Mouse (Mus musculus) stomach, embryonic 16.5 days (tissue): ENCODE results near the gene Rps16. TPM values are rescaled to one million over a fixed set of nuclear protein-coding genes. Genes with fewer than 3 reads are reported as not detected.

Experiments used
- ATAC-seq: fragments of 200-750 bp; cut with Nextera tagmentation; 2 replicates; pipeline ENCODE4 v1.8.0; 2017; ENCODE audit warnings: moderate number of reproducible peaks, moderate TSS enrichment; ENCODE audit not compliant: insufficient read depth, low FRiP score
- H3K27ac ChIP-seq: fragments of 300-500 bp; sonication (generic); 2 replicates; pipeline ENCODE4 v1.5.1; 2014; ENCODE audit warnings: low read length
- H3K27me3 ChIP-seq: fragments of 300-500 bp; sonication (generic); 2 replicates; pipeline ENCODE4 v1.6.1; 2014; ENCODE audit warnings: low read length, control low read depth, mixed read lengths; ENCODE audit not compliant: control insufficient read depth, insufficient read depth
- H3K36me3 ChIP-seq: fragments of 300-500 bp; sonication (generic); 2 replicates; pipeline ENCODE4 v1.6.1; 2014; ENCODE audit warnings: low read length; ENCODE audit not compliant: control insufficient read depth, insufficient read depth
- H3K4me1 ChIP-seq: fragments of 300-500 bp; sonication (generic); 2 replicates; pipeline ENCODE4 v1.6.1; 2014; ENCODE audit warnings: low read length, control low read depth, mixed read lengths; ENCODE audit not compliant: control insufficient read depth, insufficient read depth
- H3K4me2 ChIP-seq: fragments of 300-500 bp; sonication (generic); 2 replicates; pipeline ENCODE4 v1.6.1; 2014; ENCODE audit warnings: low read depth, low read length, mixed read lengths
- H3K4me3 ChIP-seq: fragments of 300-500 bp; sonication (generic); replicated peaks from 2 replicates; pipeline ENCODE4 v1.5.1; 2014; ENCODE audit warnings: mild to moderate bottlenecking, low read length
- H3K9ac ChIP-seq: fragments of 300-500 bp; sonication (generic); 2 replicates; pipeline ENCODE4 v1.6.1; 2014; ENCODE audit warnings: low read length
- H3K9me3 ChIP-seq: fragments of 300-500 bp; sonication (generic); replicated peaks from 2 replicates; pipeline ENCODE4 v1.6.1; 2016; ENCODE audit warnings: low read length, control low read depth; ENCODE audit not compliant: control insufficient read depth
- WGBS: fragments of 180-500 bp; shearing (Covaris S2); extraction: QIAGEN DNeasy Blood & Tissue Kit; methylation state at CpG from one replicate; pipeline ENCODE4 v1.1.7; 2014; 5-methylcytosine and 5-hydroxymethylcytosine counted together
- polyA plus RNA-seq: library from polyadenylated mRNA; unstranded; fragments of >200 nt; fragmentation: Nextera tagmentation; extraction: Ambion mirVana; gene quantifications from 2 replicates; pipeline ENCODE4 v1.2.1, GENCODE M21; 2015

Gene Rps16
- polyA plus RNA-seq, 1 experiment from 2014 or later, result 962 TPM

DNA sequence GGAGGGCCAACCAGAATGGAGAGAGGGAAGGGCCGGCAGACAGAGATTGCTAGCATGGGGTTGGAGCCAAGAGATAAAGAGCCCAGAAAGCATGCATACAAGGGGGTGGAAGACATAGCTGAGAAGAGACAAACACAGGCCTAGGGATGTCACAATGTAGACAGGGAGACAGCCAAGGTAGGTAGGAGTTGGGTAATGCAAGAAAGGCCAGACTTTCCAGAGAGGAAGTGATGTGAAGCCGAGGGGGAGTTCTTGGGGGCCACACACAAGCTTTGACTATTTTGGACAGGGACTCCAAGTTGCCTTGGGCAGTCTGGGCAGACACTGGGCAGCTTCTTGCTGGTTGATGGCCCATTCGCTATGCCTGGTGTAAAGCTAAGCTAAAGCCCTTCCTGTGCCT, 51.5 kb downstream of the Rps16 start:
- Histone ChIP-seq H3K9ac (no peak overlapping the region), H3K27me3 (no peaks in the 10 kb centered on the region), H3K27ac (no peak overlapping the region), H3K36me3 (peaks cover 44% of the 10 kb centered on the region), H3K4me2 (no peak overlapping the region), H3K9me3 (no peaks in the 10 kb centered on the region), H3K4me1 (no peaks in the 10 kb centered on the region), H3K4me3 (no peak overlapping the region)
- no peak for ATAC-seq
- 78% methylated on average over 3 of the region's 3 CpGs for WGBS

Other genes starting within 250 kb of the Rps16 start
- gene 9530053A07Rik, start 221.2 kb upstream of the Rps16 start, polyA plus RNA-seq, result 0.03 and 0.04 TPM in 2 replicates
- gene Fbl, start 180.9 kb upstream of the Rps16 start, polyA plus RNA-seq, result 60.0 and 86.3 TPM in 2 replicates
- 6.2 and 7.0 TPM in 2 replicates for gene Dyrk1b, start 171.2 kb upstream of the Rps16 start, polyA plus RNA-seq
- gene Eid2, start 82.8 kb upstream of the Rps16 start, polyA plus RNA-seq, result 1.1 and 1.2 TPM in 2 replicates
- 5.9 and 7.9 TPM in 2 replicates for gene Eid2b, start 72.9 kb upstream of the Rps16 start, polyA plus RNA-seq
- gene Selenov, start 59.5 kb upstream of the Rps16 start, polyA plus RNA-seq, result 0.14 TPM in 1 of 2 replicates, not detected in the other
- gene Dll3, start 48.4 kb upstream of the Rps16 start, polyA plus RNA-seq, result 1.3 TPM in 2 replicates
- gene Timm50, start 38.6 kb upstream of the Rps16 start, polyA plus RNA-seq, result 113 and 116 TPM in 2 replicates
- 85.7 and 86.7 TPM in 2 replicates for gene Supt5, start 11.9 kb upstream of the Rps16 start, polyA plus RNA-seq
- 49.9 and 50.7 TPM in 2 replicates for gene Plekhg2, start 21.9 kb downstream of the Rps16 start, polyA plus RNA-seq
- gene Zfp36, start 29.6 kb downstream of the Rps16 start, polyA plus RNA-seq, result 26.1 and 35.1 TPM in 2 replicates
- 38.7 and 41.2 TPM in 2 replicates for gene Med29, start 42.1 kb downstream of the Rps16 start, polyA plus RNA-seq
- gene Paf1, start 42.3 kb downstream of the Rps16 start, polyA plus RNA-seq, result 84.3 and 88.5 TPM in 2 replicates
- gene Gmfg, start 86.8 kb downstream of the Rps16 start, polyA plus RNA-seq, result 17.7 and 19.2 TPM in 2 replicates
- gene Lrfn1, start 101.3 kb downstream of the Rps16 start, polyA plus RNA-seq, result 1.0 and 1.7 TPM in 2 replicates
- gene Ifnl2, start 159.8 kb downstream of the Rps16 start, polyA plus RNA-seq, result not detected in 2 replicates
- not detected in 2 replicates for gene Ifnl3, start 172.2 kb downstream of the Rps16 start, polyA plus RNA-seq
- gene Sycn, start 190.2 kb downstream of the Rps16 start, polyA plus RNA-seq, result 124 and 215 TPM in 2 replicates
- 19.7 and 34.8 TPM in 2 replicates for gene Nccrp1, start 196.6 kb downstream of the Rps16 start, polyA plus RNA-seq
- gene Samd4b, start 247.5 kb downstream of the Rps16 start, polyA plus RNA-seq, result 10.9 and 11.2 TPM in 2 replicates
- 54.8 and 64.4 TPM in 2 replicates for gene Pak4, start 247.5 kb downstream of the Rps16 start, polyA plus RNA-seq